Mouse (Mus musculus): ENCODE measurements around the gene Iglon5.

DNA sequence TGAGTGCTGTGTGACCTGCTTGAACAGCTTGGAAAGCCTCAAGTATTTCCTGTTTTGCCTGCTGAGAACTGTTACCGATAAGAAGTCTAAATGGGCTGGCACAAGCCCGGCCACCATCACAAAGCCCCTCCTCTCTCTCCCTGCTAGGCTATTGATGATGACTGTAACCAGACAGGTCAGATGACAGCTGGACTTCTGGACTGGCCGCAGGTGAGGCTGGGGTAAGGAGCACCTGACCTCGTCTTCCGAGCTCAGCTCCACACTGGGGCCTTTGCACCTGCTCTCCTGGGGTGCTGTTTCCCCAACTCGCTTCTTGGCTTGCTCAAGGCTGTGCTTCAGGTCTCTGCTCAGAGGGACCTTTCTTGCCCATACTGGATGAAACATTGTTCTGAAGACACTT, 35.5 kb downstream of the Iglon5 start:
- TF ChIP-seq CTCF (IDR thresholded peaks at IDR 0.05; ENCODE audit: extremely low read depth, insufficient read depth, insufficient read length, insufficient replicate concordance) = no peak
- TF ChIP-seq POLR2A (IDR thresholded peaks at IDR 0.05; ENCODE audit: low read depth, low read length) = no peak

Data from spleen, adult 2 months (tissue).